Mouse (Mus musculus) forebrain, embryonic 12.5 days (tissue): ENCODE data around the gene Fndc11. TPM values are rescaled to one million over a fixed set of nuclear protein-coding genes. Genes with fewer than 3 reads are reported as not detected.
"Not testable (repeated sequence)": the region's sequence is repeated elsewhere in the genome, so short reads cannot be mapped to it uniquely, and the experiment has no call there.

ENCODE experiments used
- ATAC-seq: fragments of 200-750 bp; cut with Nextera tagmentation; 2 replicates; pipeline ENCODE4 v1.8.0; 2017; ENCODE audit warnings: moderate TSS enrichment; ENCODE audit not compliant: low FRiP score
- H3K27ac ChIP-seq: fragments of 300-500 bp; sonication (generic); 2 replicates; pipeline ENCODE4 v1.5.1; 2016; ENCODE audit warnings: mild to moderate bottlenecking
- H3K27me3 ChIP-seq: fragments of 300-500 bp; sonication (generic); 2 replicates; pipeline ENCODE4 v1.6.1; 2016; ENCODE audit warnings: mild to moderate bottlenecking
- H3K36me3 ChIP-seq: fragments of 300-500 bp; sonication (generic); replicated peaks from 2 replicates; pipeline ENCODE4 v1.6.1; 2016; ENCODE audit warnings: mild to moderate bottlenecking
- H3K4me1 ChIP-seq: fragments of 300-500 bp; sonication (generic); 2 replicates; pipeline ENCODE4 v1.6.1; 2016
- H3K4me2 ChIP-seq: fragments of 300-500 bp; sonication (generic); 2 replicates; pipeline ENCODE4 v1.6.1; 2016; ENCODE audit warnings: mild to moderate bottlenecking, moderate library complexity
- H3K4me3 ChIP-seq: fragments of 300-500 bp; sonication (generic); replicated peaks from 2 replicates; pipeline ENCODE4 v1.5.1; 2016; ENCODE audit warnings: mild to moderate bottlenecking
- H3K9ac ChIP-seq: fragments of 300-500 bp; sonication (generic); 2 replicates; pipeline ENCODE4 v1.6.1; 2016; ENCODE audit warnings: mild to moderate bottlenecking
- H3K9me3 ChIP-seq: fragments of 300-500 bp; sonication (generic); 2 replicates; pipeline ENCODE4 v1.6.1; 2016
- WGBS: fragments of 180-500 bp; shearing (Covaris S2); methylation state at CpG from one replicate; pipeline ENCODE4 v1.1.7; 2016; 5-methylcytosine and 5-hydroxymethylcytosine counted together
- polyA plus RNA-seq: library from polyadenylated mRNA; unstranded; fragments of >200 nt; fragmentation: Nextera tagmentation; extraction: Ambion mirVana; gene quantifications from 2 replicates; pipeline ENCODE4 v1.2.1, GENCODE M21; 2016

The Fndc11 gene
- 0.17 TPM in 1 of 2 replicates, not detected in the other for polyA plus RNA-seq

DNA sequence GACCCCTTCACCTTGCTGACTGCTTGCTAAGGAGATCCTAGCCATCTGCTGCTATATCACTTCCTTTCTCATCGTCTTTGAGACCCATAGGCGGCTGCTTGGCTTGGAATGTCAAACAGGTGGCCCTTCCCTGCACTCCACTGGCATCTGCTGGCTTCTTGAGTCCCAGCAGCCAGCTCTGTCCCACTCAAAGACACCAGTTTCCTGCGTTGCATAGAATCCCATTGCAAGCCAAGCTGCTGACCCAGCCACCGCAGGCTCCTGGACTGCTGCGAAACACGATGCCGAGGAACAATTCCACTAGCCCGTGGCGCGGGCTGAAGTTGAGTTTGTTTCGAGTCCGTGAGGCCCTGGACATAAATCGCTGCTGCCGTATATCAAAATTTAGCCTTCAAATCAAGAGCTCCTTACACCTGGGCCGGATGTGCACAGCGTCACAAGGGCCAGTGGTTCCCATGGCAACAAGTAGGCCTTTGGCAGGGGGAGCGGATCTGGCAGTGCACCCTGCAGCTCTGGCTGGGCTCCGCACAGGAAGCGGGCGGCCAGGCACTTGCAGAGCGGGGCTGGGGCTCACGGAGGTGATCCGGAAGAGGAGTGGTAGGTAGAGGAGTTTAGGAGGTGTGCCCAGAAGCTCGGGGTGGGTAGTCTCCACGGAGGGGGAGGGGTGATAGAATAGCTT, at the start of gene Fndc11:
Gene Fndc11 (plus strand): TSS at position 476 of the 679 bp plus-strand sequence.
- H3K4me1 ChIP-seq: peaks cover 12% of the 10 kb centered on the region
- peak within 1 kb of the TSS; percentile 63 for H3K4me2 ChIP-seq
- peaks cover 13% of the 10 kb centered on the region; the same call in 1 of the 2 replicates for H3K27me3 ChIP-seq
- WGBS: 5% methylated on average over 25 of the region's 25 CpGs
- peak; percentile 83 for ATAC-seq
- H3K36me3 ChIP-seq: no peaks in the 10 kb centered on the region
- peak within 1 kb of the TSS; percentile 28 for H3K4me3 ChIP-seq
- no peak within 1 kb of the TSS for H3K27ac ChIP-seq
- no peaks in the 10 kb centered on the region for H3K9me3 ChIP-seq
- H3K9ac ChIP-seq: peak within 1 kb of the TSS; percentile 46; the same call in 1 of the 2 replicates

DNA sequence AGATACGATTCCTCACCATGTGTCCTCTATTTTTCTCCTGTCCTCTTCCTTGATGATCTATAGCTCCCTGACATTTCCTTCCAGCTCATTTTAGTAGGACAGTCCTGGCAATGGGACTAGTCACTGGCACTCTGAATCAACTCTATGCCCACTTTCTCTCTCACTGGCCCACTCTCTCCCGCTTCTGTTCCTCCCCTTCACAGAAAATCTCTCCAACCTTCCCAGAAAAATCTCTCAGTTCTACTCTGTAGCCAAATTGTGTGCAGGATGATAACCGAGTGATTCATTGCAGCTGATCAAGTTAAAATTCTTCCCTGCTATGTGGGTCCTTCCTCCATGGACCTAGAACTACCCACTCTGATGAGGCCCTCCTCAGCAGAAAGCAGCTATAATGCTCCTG, 45.2 kb upstream of the Fndc11 start:
- Histone ChIP-seq H3K36me3 (no peaks in the 10 kb centered on the region), H3K9ac (no peak overlapping the region), H3K9me3 (no peaks in the 10 kb centered on the region), H3K4me1 (no peaks in the 10 kb centered on the region), H3K27me3 (no peaks in the 10 kb centered on the region), H3K4me2 (no peak overlapping the region), H3K4me3 (no peak overlapping the region), H3K27ac (no peak overlapping the region)
- WGBS: 90% methylated on average over 3 of the region's 3 CpGs
- no peak for ATAC-seq

DNA sequence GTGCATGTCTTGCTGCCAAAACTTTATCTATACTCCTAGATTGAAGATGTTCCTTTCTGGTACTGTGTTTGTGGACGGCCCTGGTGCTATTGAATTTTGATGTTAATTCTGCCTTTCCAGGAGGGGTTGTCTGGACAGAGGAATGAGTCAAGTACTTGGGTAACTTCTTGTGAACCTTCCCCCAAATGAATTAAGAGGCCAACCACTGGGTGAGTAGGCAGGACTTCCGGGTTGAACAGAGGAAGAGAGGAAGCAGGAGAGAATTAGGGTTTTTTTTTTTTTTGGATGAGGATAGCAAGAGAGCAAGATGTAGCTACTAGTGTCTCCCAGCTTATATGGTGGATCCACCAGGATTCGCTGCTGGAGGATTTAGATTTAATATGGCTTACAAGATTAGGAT, 41.8 kb upstream of the Fndc11 start:
- Histone ChIP-seq H3K9me3 (no peaks in the 10 kb centered on the region), H3K4me1 (no peaks in the 10 kb centered on the region), H3K4me2 (no peak overlapping the region), H3K27me3 (no peaks in the 10 kb centered on the region), H3K36me3 (no peaks in the 10 kb centered on the region), H3K9ac (no peak overlapping the region), H3K27ac (no peak overlapping the region), H3K4me3 (no peak overlapping the region)
- 77% methylated on average over 3 of the region's 3 CpGs for WGBS
- ATAC-seq: no peak

DNA sequence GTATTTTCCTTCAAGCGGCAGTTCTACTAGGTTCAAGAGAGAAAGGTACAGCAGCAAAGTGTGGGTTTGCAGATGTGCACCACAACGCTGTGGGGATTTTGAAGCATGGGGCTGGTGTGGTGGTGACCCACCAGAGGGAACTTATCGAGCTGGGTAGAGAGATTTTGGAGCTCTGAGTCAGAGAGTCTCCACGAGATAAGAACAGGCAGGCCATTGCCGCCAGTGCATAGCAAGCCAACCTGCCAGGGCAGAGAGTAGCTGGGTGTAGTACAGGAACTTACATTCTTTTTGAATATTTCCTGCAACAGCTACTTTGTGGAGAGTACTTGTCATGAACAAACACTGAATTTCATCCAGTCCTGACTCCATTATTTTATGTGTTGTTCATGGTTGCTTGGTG, 41.3 kb upstream of the Fndc11 start:
- H3K9ac ChIP-seq: no peak overlapping the region
- no peak for ATAC-seq
- 85% methylated on average over 5 of the region's 5 CpGs for WGBS
- H3K4me1 ChIP-seq: no peaks in the 10 kb centered on the region
- H3K27ac ChIP-seq: no peak overlapping the region
- no peaks in the 10 kb centered on the region for H3K9me3 ChIP-seq
- no peaks in the 10 kb centered on the region for H3K36me3 ChIP-seq
- no peak overlapping the region for H3K4me2 ChIP-seq
- H3K27me3 ChIP-seq: no peaks in the 10 kb centered on the region
- no peak overlapping the region for H3K4me3 ChIP-seq

DNA sequence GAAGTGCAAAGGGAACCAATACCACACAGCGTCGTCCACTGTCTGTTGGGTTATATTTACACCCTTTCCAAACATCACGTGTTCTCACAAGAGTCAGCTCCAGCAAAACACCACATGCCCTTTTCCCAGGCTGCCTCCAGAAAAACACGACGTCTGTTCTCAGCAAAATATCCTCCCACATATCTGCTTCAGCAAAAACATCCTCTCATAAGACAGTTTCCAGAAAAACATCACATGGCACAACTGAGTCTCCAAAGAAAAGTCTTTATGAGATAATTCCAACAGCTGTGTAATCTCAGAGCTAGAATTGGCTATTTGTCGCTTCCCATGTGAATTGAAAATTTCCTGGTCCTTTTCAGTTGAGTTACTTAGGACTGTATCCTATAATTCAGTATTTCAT, 38.9 kb upstream of the Fndc11 start:
- ATAC-seq: no peak
- Histone ChIP-seq H3K27me3 (0 out of 2 replicates have a peak, but pooled peaks cover 2% of the 10 kb centered on the region), H3K4me3 (no peak overlapping the region), H3K27ac (no peak overlapping the region), H3K4me2 (no peak overlapping the region), H3K9ac (no peak overlapping the region), H3K4me1 (no peaks in the 10 kb centered on the region), H3K9me3 (no peaks in the 10 kb centered on the region), H3K36me3 (no peaks in the 10 kb centered on the region)
- 82% methylated on average over 6 of the region's 6 CpGs for WGBS

DNA sequence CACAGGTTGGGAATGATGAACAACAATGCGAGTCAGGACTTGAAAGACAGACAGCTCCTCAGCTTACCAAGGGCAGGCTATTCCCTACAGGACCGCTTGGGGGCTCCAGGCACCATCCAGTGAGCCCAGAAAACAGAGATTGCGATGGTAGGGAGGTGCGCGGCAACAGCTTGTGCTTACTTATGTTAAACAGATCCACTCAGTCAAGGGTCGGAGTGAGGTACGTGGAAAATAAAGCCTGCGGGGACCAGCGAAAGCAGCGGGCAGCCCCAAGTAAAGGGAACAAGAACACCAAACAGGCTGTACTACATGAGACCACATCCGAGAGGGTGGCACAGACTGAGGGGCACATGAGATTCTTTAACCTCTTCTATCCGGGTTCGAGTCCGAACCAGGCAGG, 33.2 kb upstream of the Fndc11 start:
- peaks cover 9% of the 10 kb centered on the region for H3K4me1 ChIP-seq
- H3K36me3 ChIP-seq: peaks cover 12% of the 10 kb centered on the region
- peak; percentile 72 for ATAC-seq
- under 1% methylated on average over 14 of the region's 14 CpGs for WGBS
- H3K4me2 ChIP-seq: peak overlapping the region; percentile 60
- peak overlapping the region; percentile 95 for H3K9ac ChIP-seq
- H3K27me3 ChIP-seq: 0 out of 2 replicates have a peak, but pooled peaks cover 2% of the 10 kb centered on the region
- peak overlapping the region; percentile 96 for H3K27ac ChIP-seq
- peak overlapping the region; percentile 75 for H3K4me3 ChIP-seq
- no peaks in the 10 kb centered on the region for H3K9me3 ChIP-seq

DNA sequence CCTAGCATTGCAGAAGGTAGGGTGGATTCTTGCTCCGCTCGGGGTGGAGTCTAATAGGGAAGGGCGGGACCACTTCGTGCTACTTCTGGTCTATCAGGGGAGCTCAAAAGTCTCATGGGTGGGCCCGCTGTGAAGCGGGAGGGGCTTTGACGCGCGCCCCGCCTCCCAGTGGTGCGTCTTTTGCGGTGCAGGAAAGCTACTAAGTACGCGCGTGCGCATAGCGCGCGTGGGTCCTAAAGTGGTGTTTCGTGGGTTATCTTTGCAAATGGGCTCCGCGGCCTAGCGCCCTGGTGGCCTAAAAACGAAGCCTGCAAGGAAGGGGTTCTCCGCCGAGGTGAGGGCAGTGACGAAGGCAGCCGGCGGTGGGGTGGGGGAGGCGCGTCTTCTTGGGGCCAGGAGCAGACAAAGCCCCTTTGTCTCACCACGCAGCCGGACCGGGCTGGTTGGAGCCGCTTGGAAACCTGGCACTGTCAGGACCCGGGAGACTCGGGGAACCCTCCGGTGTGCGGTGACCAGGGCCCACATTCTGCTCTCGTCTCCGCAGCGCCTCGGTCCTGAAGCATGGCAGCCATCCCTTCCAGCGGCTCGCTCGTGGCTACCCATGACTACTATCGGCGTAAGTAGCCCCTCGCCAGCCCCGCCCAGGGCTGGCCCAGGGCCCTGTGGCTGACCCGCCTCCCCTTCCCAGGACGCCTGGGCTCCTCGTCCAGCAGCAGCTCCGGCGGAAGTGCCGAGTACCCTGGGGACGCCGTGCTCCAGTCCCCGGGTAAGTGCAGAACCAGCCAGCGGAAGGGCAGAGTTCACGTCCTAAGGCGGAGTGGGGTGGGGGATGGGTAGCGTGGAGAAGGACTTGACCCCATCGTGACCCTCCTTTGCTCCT, 32.5 kb upstream of the Fndc11 start, which contains the start of gene Ppdpf:
Gene Ppdpf (plus strand): TSS at position 127 of the 880 bp plus-strand sequence.
- Histone ChIP-seq H3K27ac (peak within 1 kb of the TSS; percentile 96), H3K4me1 (peaks cover 9% of the 10 kb centered on the region), H3K9me3 (no peaks in the 10 kb centered on the region), H3K4me2 (peak within 1 kb of the TSS; percentile 60), H3K36me3 (peaks cover 12% of the 10 kb centered on the region), H3K9ac (peak within 1 kb of the TSS; percentile 95), H3K4me3 (peak within 1 kb of the TSS; percentile 75), H3K27me3 (0 out of 2 replicates have a peak, but pooled peaks cover 2% of the 10 kb centered on the region)
- ATAC-seq: peak; percentile 93
- WGBS: under 1% methylated on average over 64 of the region's 64 CpGs

DNA sequence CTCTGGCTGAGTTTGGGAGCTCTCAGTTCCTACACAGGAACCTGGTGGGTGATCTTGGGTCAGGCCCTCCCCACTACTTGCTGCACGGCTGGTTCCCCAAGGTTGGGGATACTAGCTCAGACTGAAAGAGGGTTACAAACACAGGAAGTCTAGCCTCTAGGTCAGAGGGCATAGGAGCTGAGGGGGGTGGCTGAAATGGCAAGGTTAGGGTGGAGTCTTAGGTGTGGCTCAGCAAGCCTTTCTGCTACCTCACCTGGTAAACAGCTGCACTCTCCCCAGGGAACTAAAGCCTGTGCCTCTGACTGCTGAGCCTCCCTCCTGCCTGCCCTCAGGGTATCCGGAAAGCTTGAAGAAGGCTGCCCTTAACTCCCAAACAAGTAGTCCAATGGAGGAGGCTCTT, 31.1 kb upstream of the Fndc11 start:
- Histone ChIP-seq H3K9me3 (no peaks in the 10 kb centered on the region), H3K9ac (no peak overlapping the region), H3K36me3 (peaks cover 12% of the 10 kb centered on the region), H3K4me2 (peak overlapping the region; percentile 60), H3K27ac (peak overlapping the region; percentile 59; the same call in 1 of the 2 replicates), H3K4me1 (peaks cover 9% of the 10 kb centered on the region), H3K4me3 (peak overlapping the region; percentile 75), H3K27me3 (0 out of 2 replicates have a peak, but pooled peaks cover 2% of the 10 kb centered on the region)
- ATAC-seq: no peak
- WGBS: 67% methylated on average over 2 of the region's 2 CpGs

DNA sequence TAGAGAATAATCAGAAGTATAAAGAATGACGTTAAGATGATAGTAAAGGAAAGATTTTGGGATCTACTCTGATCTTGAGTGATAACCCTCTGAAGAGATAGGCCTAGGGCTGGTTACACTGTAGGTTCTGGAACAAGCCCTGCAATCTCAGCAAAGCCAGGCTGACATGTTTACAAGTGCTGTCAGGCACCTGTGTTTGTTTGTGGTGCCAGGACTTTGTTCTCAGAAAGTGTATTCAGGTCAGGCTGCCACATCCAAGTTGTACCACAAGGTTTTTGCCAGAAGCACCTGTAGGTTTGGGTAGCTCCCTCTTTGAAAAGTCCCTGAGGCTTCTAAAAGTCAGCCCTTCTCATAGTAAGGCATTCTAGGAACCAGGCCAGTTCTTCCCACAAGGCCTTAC, 30.5 kb upstream of the Fndc11 start:
- ATAC-seq: no peak
- H3K4me1 ChIP-seq: peaks cover 9% of the 10 kb centered on the region
- no peak overlapping the region for H3K4me2 ChIP-seq
- 0 out of 2 replicates have a peak, but pooled peaks cover 2% of the 10 kb centered on the region for H3K27me3 ChIP-seq
- no peak overlapping the region; the same call in 1 of the 2 replicates for H3K27ac ChIP-seq
- no peak overlapping the region for H3K9ac ChIP-seq
- no peak overlapping the region for H3K4me3 ChIP-seq
- 92% methylated on average over 1 of the region's 1 CpGs for WGBS
- no peaks in the 10 kb centered on the region for H3K9me3 ChIP-seq
- H3K36me3 ChIP-seq: peaks cover 12% of the 10 kb centered on the region

DNA sequence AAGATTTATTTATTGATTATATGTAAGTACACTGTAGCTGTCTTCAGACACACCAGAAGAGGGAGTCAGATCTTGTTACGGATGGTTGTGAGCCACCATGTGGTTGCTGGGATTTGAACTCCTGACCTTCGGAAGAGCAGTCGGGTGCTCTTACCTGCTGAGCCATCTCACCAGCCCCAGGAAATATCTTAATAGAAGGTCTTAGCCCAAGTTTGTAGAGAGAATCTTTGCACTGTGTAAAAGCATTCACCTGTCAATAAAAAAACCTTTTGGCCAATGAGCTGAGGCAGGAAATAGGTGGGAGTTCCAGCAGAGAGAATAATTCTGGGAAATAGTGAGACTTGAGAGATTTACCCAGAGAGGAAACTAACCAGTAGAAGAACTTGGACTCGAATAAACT, 28.4 kb upstream of the Fndc11 start:
- not testable (repeated sequence) for ATAC-seq, H3K4me3 ChIP-seq, H3K9ac ChIP-seq, H3K9me3 ChIP-seq, H3K27ac ChIP-seq, H3K27me3 ChIP-seq, H3K4me1 ChIP-seq, H3K4me2 ChIP-seq
- WGBS: 84% methylated on average over 4 of the region's 4 CpGs
- H3K36me3 ChIP-seq: peaks cover 12% of the 10 kb centered on the region

DNA sequence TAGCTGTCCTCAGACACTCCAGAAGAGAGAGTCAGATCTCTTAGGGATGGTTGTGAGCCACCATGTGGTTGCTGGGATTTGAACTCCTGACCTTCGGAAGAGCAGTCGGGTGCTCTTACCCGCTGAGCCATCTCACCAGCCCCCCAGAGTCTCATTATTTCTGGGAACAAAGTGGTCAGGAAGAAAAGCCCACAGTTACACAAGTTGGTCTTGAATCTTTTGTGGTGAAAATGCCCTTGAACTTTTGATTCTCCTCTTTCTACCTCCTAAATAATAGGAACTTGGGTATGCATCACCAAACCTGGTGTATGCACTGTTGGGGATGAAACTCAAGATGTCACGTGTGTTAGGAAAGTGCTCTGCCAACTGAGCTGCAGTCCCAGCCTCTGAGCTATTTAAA, 27.9 kb upstream of the Fndc11 start:
- Histone ChIP-seq H3K4me3 (no peak overlapping the region), H3K9me3 (no peaks in the 10 kb centered on the region), H3K4me2 (no peak overlapping the region), H3K27me3 (no peaks in the 10 kb centered on the region), H3K9ac (no peak overlapping the region), H3K27ac (no peak overlapping the region), H3K36me3 (peaks cover 12% of the 10 kb centered on the region), H3K4me1 (peaks cover 9% of the 10 kb centered on the region)
- no peak for ATAC-seq
- 71% methylated on average over 4 of the region's 4 CpGs for WGBS

DNA sequence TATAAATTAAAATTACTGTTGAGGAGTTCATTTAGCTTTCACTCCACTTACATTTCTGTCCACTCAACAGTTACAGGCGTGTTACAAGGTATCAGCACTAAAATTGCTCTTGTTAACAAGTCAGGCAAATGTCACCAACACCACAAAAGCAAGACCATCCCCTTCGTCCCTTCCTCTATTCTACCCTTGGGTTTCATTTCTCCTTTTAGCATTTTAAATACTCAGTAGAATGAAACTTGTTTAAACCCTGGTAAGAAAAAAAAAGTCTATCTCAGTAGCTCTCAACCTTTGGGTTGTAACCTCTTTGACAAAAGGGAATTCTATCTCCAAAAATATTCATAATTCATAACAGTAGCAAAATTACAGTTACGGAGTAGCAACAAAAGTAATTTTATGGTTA, 26.8 kb upstream of the Fndc11 start:
- Histone ChIP-seq H3K9me3 (no peaks in the 10 kb centered on the region), H3K4me2 (no peak overlapping the region), H3K4me1 (peaks cover 9% of the 10 kb centered on the region), H3K4me3 (no peak overlapping the region), H3K36me3 (peaks cover 12% of the 10 kb centered on the region), H3K27me3 (no peaks in the 10 kb centered on the region), H3K27ac (no peak overlapping the region), H3K9ac (no peak overlapping the region)
- 86% methylated on average over 3 of the region's 3 CpGs for WGBS
- ATAC-seq: no peak
